Mouse (Mus musculus): ENCODE measurements at regions not wholly inside any gene's neighbourhood (a gene's known extent, or its start where the extent isn't known, plus 50 kb on each side); places are given as distances from the start of the nearest gene placed in this dataset.

GRCm38 (mm10) chr17:47317651-47318050 lies 51.0 kb upstream of the Mrps10 start:
- no peak for DNase-seq

GRCm38 (mm10) chr17:47313162-47313561 lies 55.5 kb upstream of the Mrps10 start:
- DNase-seq = no peak

DNA sequence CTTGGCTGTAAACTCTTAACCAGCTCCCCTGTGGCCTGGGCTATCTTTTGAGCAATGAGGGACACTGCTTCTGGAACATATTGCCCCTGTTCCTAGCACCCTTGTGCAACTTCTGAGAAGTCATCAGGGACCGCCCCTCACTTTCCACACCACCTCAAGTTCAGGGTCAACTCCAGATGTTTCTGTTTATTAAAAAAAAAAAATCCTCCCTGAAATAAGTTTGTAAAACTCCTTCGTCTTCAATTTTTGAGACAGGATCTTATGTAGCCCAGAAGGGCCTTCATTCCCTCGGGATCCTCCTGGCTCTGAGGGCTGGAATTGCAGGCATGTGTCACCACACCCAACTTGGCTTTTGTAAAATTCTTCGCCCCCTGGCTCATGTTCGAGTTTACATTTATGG lies 57.4 kb upstream of the Mrps10 start:
- DNase-seq = no peak

GRCm38 (mm10) chr17:47306027-47306761 lies 62.5 kb upstream of the Mrps10 start:
- no peak for DNase-seq

GRCm38 (mm10) chr17:47304463-47305199 lies 64.1 kb upstream of the Mrps10 start:
- peak; percentile 36 for DNase-seq

GRCm38 (mm10) chr17:47303600-47303999 lies 65.1 kb upstream of the Mrps10 start:
- DNase-seq = no peak

- DNase-seq = no peak
Measured at GRCm38 (mm10) chr17:47298396-47298919, 70.2 kb upstream of the Mrps10 start.

GRCm38 (mm10) chr17:47297965-47298364 lies 70.7 kb upstream of the Mrps10 start:
- no peak for DNase-seq

DNA sequence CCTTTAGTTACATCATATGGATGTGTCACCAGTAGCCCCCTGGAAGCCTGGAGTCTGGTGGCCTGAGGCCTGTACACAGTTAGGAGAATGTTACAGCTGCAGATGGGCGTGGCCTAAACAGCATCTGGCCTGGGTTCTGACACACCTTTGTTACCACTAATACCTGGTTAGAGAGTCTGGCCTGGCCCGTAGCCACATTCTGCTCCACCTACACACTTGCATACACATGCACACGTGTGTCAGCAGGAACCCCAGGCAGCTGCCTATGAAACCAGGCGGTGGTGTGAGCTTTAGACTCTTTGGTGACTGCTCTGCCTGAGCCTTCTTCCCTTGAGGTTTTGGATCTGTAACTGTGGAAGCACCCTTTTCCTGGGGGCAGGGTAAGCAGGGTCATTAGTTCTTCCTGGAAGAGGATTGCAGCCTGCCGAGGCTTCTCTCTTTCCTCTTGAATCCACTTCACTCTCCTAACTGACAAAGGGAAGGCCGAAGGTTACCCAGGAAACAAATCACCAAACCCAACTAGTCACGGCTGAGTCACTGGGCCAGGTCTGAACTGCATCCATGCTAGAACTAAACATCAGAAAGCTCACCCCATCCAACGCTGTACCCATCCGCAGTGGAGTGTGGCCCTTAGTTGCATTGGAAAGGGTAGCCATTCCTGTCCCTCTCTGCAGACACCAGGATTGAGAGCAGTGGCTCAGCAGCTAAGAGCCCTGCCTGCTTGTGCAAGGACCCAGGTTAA lies 71.8 kb upstream of the Mrps10 start:
- DNase-seq = no peak

- no peak for DNase-seq
Measured at GRCm38 (mm10) chr17:47295315-47296011, 73.2 kb upstream of the Mrps10 start.

- DNase-seq = peak; percentile 73
Measured at GRCm38 (mm10) chr17:47294091-47294534, 74.6 kb upstream of the Mrps10 start.

DNA sequence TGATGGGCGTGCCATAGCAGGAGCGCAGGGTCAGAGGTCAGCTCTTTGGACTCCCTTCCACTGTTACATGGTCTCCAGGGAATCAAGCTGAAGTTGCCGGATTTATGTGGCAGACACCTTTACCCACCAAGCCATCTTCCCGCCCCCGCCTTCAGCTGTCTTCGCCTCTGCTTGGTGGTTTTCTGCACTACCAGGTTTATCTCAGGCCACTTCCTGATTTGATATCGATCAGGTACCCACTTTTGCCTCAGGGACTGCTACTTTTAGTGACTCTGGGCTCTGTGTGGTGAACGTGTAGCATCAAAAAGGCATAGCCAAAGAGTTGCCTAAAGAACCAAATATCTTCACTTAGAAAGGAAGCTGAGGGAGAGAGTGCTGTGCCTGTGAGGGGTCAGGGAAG lies 75.5 kb upstream of the Mrps10 start:
- no peak for DNase-seq

- DNase-seq = no peak
Measured at GRCm38 (mm10) chr17:47291558-47291957, 77.1 kb upstream of the Mrps10 start.

GRCm38 (mm10) chr17:47285616-47286015 lies 83.1 kb upstream of the Mrps10 start:
- no peak for DNase-seq

- no peak for DNase-seq
Measured at GRCm38 (mm10) chr17:47284236-47284635, 84.5 kb upstream of the Mrps10 start.

- DNase-seq = no peak
Measured at GRCm38 (mm10) chr17:47283158-47283557, 85.5 kb upstream of the Mrps10 start.

- DNase-seq = no peak
Measured at GRCm38 (mm10) chr17:47282476-47282875, 86.2 kb upstream of the Mrps10 start.

DNA sequence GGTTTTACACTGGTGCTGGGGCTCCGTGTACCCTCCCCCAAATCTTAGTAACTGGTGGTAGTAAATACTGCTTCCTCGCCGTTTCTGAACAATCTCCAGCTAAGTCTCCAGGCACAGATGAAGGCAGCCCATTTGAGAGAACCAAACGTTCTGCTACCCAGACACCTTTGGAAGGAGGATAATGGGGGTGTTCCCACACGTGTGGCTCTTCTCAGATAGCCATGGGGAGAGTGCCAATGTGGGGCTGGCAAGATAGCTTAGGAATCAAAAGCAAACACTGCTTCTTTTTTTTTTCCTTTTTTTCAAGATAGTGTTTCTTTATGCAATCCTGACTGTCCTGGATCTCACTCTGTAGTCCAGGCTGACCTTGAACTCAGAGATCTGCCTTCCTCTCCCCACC lies 90.8 kb upstream of the Mrps10 start:
- no peak for DNase-seq

DNA sequence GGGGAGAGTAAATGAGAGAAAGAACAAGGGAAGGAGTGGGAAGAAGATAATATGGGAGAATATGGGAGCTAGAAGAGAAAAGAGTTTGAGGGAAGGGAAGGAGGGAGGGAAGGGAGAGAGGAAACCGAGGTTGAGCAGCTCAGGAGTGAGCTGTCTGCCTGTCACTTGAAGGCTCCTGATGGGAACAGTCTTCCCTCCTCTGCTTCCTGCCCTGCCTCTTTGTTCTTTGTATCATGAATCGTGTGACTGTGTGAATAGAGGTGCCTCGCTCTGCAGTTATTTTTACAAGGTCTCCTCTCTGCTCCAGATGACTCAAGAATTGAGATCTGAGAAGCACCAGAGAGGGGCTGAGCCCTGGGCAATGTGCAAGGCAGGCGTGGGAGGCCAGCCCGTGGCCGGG lies 92.0 kb upstream of the Mrps10 start:
- no peak for DNase-seq

- DNase-seq = peak; percentile 40
Measured at GRCm38 (mm10) chr17:47275796-47276311, 92.8 kb upstream of the Mrps10 start.

- no peak for DNase-seq
Measured at GRCm38 (mm10) chr17:47273309-47273708, 95.4 kb upstream of the Mrps10 start.

All from gastrocnemius, postnatal 25 days (tissue).